Mouse (Mus musculus) neural tube, embryonic 11.5 days (tissue): Measurements from ENCODE around the gene Gm20388. TPM values are rescaled to one million over a fixed set of nuclear protein-coding genes. Genes with fewer than 3 reads are reported as not detected.
A peak's percentile ranks its signal among the peaks of the same experiment; 100 is the strongest.

ENCODE experiments used
- ATAC-seq: fragments of 200-750 bp; cut with Nextera tagmentation; 2 replicates; pipeline ENCODE4 v1.8.0; 2017; ENCODE audit warnings: moderate number of reproducible peaks, mild to moderate bottlenecking, moderate TSS enrichment, moderate library complexity; ENCODE audit not compliant: insufficient read depth, low FRiP score, low TSS enrichment
- DNase-seq: peaks from one replicate; pipeline ENCODE4 v3.0.0-alpha.2; 2015; ENCODE audit warnings: low spot score
- H3K27ac ChIP-seq: fragments of 300-500 bp; sonication (generic); 2 replicates; pipeline ENCODE4 v1.5.1; 2014; ENCODE audit warnings: low read depth, mild to moderate bottlenecking, low read length
- H3K27me3 ChIP-seq: fragments of 300-500 bp; sonication (generic); 2 replicates; pipeline ENCODE4 v1.6.1; 2014; ENCODE audit warnings: mild to moderate bottlenecking, low read length, mixed read lengths; ENCODE audit not compliant: control insufficient read depth, insufficient read depth
- H3K36me3 ChIP-seq: fragments of 300-500 bp; sonication (generic); 2 replicates; pipeline ENCODE4 v1.6.1; 2014; ENCODE audit warnings: mild to moderate bottlenecking, low read length, moderate library complexity, mixed read lengths; ENCODE audit not compliant: control insufficient read depth, insufficient read depth
- H3K4me1 ChIP-seq: fragments of 300-500 bp; sonication (generic); 2 replicates; pipeline ENCODE4 v1.6.1; 2014; ENCODE audit warnings: low read length, mixed read lengths; ENCODE audit not compliant: control insufficient read depth, insufficient read depth
- H3K4me2 ChIP-seq: fragments of 300-500 bp; sonication (generic); 2 replicates; pipeline ENCODE4 v1.6.1; 2014; ENCODE audit warnings: low read depth, mild to moderate bottlenecking, moderate library complexity
- H3K4me3 ChIP-seq: fragments of 300-500 bp; sonication (generic); 2 replicates; pipeline ENCODE4 v1.5.1; 2014; ENCODE audit warnings: low read depth, low read length
- H3K9ac ChIP-seq: fragments of 300-500 bp; sonication (generic); 2 replicates; pipeline ENCODE4 v1.6.1; 2014; ENCODE audit warnings: mild to moderate bottlenecking, low read length
- H3K9me3 ChIP-seq: fragments of 300-500 bp; sonication (generic); 2 replicates; pipeline ENCODE4 v1.6.1; 2016; ENCODE audit warnings: low read length; ENCODE audit not compliant: control insufficient read depth
- WGBS: fragments of 180-500 bp; shearing (Covaris S2); extraction: QIAGEN DNeasy Blood & Tissue Kit; methylation state at CpG from one replicate; pipeline ENCODE4 v1.1.7; 2014; 5-methylcytosine and 5-hydroxymethylcytosine counted together
- polyA plus RNA-seq: library from polyadenylated mRNA; unstranded; fragments of >200 nt; fragmentation: Nextera tagmentation; extraction: Ambion mirVana; gene quantifications from 2 replicates; pipeline ENCODE4 v1.2.1, GENCODE M21; 2014

Gm20388 gene
- polyA plus RNA-seq, 1 experiment from 2014 or later = not detected

DNA sequence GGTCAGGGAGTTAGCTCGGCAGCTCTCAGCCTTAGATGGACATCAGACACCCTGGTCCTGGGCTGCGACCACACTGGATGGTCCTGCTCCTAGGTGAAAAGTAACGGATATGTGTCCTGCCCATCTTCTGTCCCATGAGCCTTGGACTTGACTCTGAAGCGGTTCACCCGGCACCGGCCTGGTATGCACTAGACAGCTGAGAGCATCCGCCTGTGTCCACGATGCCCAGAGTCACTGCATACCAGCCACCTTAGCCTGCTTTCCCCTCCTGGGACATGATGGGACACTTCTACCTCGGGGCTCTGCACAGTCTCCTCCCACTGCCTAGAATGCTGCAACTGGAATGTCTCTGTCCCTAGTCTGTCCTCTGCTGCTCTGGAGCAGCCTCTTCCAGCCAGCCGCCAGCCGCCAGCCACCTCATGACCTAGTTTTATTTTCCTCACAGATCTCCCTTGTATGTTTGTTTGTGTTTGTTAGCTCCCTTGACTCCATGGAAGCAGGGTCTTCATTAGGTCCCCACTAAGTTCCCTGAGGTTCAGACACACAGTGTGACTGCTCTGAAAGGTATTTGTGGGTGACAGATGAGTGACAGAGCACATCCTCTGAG is 128.8 kb downstream of the Gm20388 start:
- Histone ChIP-seq H3K4me3 (no peak overlapping the region), H3K4me1 (0 out of 2 replicates have a peak, but pooled peaks cover 6% of the 10 kb centered on the region), H3K9me3 (no peaks in the 10 kb centered on the region), H3K4me2 (no peak overlapping the region), H3K27me3 (no peaks in the 10 kb centered on the region), H3K36me3 (no peaks in the 10 kb centered on the region), H3K9ac (no peak overlapping the region), H3K27ac (no peak overlapping the region)
- 87% methylated on average over 11 of the region's 11 CpGs for WGBS
- no peak for DNase-seq
- no peak for ATAC-seq

DNA sequence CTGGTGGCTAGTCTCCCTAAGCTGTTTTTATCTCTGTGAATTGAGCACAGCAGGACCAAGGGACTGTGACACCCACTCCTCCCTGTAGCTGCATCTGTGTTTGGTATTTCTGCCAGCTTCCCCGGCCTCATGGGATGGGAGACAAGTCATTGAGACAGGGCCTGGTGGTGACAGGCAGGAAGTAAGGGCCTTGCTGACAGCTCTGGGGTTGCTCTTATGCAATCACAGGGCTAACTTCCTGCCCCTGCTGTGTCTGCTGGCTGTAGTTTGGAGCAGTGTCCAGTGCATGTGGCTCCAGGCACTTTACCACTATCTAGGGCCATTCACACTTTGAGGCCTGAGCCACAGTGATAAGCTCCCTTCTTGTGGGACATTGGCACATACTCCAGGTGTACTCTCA is 130.2 kb downstream of the Gm20388 start:
- H3K27ac ChIP-seq = no peak overlapping the region
- no peaks in the 10 kb centered on the region for H3K36me3 ChIP-seq
- WGBS = 76% methylated on average over 1 of the region's 1 CpGs
- ATAC-seq (no peak), DNase-seq (no peak)
- 0 out of 2 replicates have a peak, but pooled peaks cover 6% of the 10 kb centered on the region for H3K4me1 ChIP-seq
- no peaks in the 10 kb centered on the region for H3K27me3 ChIP-seq
- no peak overlapping the region for H3K9ac ChIP-seq
- no peaks in the 10 kb centered on the region for H3K9me3 ChIP-seq
- H3K4me2 ChIP-seq = no peak overlapping the region
- no peak overlapping the region for H3K4me3 ChIP-seq

DNA sequence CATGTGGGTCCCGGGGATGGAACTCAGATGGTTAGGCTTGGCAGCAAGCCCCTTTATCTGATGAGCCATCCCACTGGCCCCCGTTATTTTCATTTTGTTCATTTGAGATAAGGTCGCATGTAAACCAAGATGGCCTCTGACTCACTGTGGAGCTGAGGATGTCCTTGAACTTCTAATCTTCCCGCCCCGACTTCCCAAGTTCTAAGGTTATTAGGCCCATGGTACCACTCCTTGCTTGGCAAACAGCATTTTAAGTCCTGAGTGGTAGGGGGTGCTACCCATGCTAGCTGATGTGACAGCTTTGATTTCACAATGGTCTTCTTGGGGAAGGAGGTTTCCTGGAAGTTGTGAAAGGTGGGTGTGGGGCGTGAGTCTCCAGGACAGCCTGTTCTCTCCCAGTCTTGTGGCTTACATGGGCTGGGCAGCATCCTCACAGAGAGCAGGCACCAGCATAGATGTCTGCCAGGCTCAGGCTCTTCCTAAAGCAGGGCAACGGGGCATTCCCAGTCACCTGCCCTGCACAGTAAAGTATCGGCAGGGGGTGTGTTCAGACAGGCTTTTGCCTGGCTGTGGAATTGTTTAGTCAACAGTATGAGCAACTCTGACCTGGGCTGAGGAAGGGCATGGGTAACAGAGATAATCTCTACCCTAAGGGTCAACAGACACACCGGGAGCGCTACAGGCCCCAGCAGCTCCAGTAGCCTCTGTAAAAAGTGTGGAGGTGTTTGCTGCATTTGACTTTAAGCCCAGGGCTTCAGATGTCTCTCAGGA is 132.1 kb downstream of the Gm20388 start:
- no peaks in the 10 kb centered on the region for H3K4me1 ChIP-seq
- no peak overlapping the region for H3K4me3 ChIP-seq
- DNase-seq (no peak), ATAC-seq (no peak)
- no peaks in the 10 kb centered on the region for H3K9me3 ChIP-seq
- H3K4me2 ChIP-seq = no peak overlapping the region
- WGBS = 84% methylated on average over 10 of the region's 10 CpGs
- H3K27me3 ChIP-seq = no peaks in the 10 kb centered on the region
- no peak overlapping the region for H3K27ac ChIP-seq
- no peak overlapping the region for H3K9ac ChIP-seq
- no peaks in the 10 kb centered on the region for H3K36me3 ChIP-seq

DNA sequence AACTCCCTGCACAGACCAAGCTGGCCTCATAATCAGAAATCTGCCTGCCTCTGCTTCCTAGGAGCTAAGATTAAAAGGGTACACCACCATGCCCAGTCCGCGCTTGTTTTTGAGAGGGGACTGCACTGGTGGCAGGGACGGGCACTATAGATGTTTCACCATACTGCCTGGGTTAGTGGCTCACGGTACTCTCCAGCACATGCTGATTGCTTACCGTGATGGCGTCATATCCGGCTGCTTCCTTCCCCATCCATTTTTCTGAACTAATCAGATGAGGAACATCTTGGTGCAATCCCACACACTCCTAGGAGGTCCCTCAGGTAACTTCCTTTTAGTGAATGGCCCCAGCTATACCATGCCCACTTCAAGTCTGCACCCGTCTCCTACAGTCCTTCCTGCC is 134.3 kb downstream of the Gm20388 start:
- Histone ChIP-seq H3K9me3 (no peaks in the 10 kb centered on the region), H3K36me3 (no peaks in the 10 kb centered on the region), H3K27me3 (no peaks in the 10 kb centered on the region), H3K4me2 (no peak overlapping the region), H3K27ac (no peak overlapping the region), H3K9ac (no peak overlapping the region), H3K4me3 (no peak overlapping the region), H3K4me1 (no peaks in the 10 kb centered on the region)
- WGBS = 93% methylated on average over 8 of the region's 8 CpGs
- ATAC-seq = no peak
- no peak for DNase-seq

DNA sequence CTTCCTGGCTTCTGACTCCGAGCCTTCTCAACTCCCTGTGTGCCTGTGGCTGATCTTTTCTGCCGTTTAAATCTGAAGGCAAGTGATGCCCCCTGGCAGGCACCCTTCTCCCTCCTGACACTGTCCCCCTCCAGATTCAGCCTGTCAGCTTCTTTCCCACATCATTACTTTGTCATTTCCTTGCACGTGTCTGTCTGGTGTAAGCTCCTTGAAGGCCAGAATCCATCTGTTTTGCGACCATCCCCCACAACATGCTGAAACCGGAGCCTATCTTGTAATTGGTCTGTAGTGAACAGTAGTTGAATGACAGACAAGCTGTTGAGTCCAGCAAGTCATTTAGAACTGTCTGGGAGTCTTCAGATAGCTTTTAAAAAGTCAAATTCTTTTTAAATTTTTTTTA is 134.8 kb downstream of the Gm20388 start:
- H3K27ac ChIP-seq = no peak overlapping the region
- no peaks in the 10 kb centered on the region for H3K4me1 ChIP-seq
- no peak overlapping the region for H3K4me3 ChIP-seq
- no peak for ATAC-seq
- H3K36me3 ChIP-seq = no peaks in the 10 kb centered on the region
- 62% methylated on average over 5 of the region's 5 CpGs for WGBS
- no peak overlapping the region for H3K9ac ChIP-seq
- H3K9me3 ChIP-seq = no peaks in the 10 kb centered on the region
- H3K4me2 ChIP-seq = no peak overlapping the region
- DNase-seq = no peak
- H3K27me3 ChIP-seq = no peaks in the 10 kb centered on the region

DNA sequence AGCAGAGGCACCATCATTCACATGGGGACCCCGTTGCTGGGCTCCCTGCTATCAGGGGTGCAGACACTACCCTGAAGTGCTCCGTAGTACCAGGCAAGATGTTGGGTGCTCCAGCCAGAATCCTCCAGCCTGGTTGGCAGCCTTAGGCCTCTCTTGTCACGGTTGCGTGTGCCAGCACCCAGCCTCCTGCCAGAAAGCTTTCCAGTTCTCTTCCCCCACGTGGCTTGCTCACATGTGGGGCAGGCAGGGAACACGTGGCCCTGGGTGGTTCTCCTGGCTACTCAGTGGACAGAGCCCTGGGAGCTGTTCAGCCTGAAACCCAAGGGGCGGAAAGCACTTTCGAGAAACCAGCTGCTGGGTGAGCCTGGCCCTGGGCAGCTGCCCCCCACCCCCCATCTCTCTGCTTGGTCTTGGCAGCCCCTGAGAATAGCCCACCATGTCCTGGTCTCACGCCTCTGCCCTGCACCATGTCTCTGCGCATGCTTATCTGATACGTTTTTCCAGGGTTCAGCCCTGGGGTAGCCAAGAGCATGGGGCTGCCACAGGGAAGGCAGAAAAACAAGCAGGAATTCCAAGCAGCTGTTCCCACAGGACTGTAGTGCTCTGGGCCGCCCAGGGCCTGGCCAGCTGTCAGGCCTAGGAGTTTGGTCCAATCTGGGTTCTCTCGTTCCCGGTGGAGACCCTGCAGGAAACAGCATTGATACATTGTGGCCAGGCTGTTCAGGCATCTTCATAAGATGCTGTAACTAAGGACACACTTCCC is 135.8 kb downstream of the Gm20388 start:
- ATAC-seq (no peak), DNase-seq (peak; percentile 19)
- Histone ChIP-seq H3K4me3 (no peak overlapping the region), H3K27ac (no peak overlapping the region), H3K4me2 (no peak overlapping the region), H3K9ac (no peak overlapping the region), H3K27me3 (no peaks in the 10 kb centered on the region), H3K4me1 (no peaks in the 10 kb centered on the region), H3K9me3 (no peaks in the 10 kb centered on the region), H3K36me3 (no peaks in the 10 kb centered on the region)
- 73% methylated on average over 14 of the region's 14 CpGs for WGBS

DNA sequence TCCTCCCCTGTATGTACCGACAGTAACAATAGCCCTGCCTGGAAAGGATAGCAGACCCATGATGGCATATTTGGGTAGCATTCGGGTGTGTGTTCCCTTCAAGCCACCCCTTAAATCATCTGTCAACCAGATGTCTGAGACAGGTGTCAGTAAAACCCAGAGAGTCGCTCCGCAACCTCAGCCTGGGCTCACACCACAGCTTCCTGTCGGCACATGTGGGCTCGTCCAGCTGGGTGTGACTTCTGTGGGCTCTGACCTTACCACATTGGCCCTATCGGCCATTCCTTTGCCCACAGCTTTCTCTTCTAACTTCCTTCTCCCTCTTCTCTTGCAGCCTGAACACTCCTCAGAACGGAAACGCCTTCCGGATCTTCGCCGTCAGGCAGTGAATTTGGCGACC is 139.3 kb downstream of the Gm20388 start:
- no peak overlapping the region for H3K27ac ChIP-seq
- no peaks in the 10 kb centered on the region for H3K36me3 ChIP-seq
- no peak overlapping the region for H3K4me3 ChIP-seq
- H3K9ac ChIP-seq = no peak overlapping the region
- ATAC-seq (no peak), DNase-seq (no peak)
- no peaks in the 10 kb centered on the region for H3K4me1 ChIP-seq
- no peak overlapping the region for H3K4me2 ChIP-seq
- no peaks in the 10 kb centered on the region for H3K9me3 ChIP-seq
- 84% methylated on average over 13 of the region's 13 CpGs for WGBS
- H3K27me3 ChIP-seq = no peaks in the 10 kb centered on the region

DNA sequence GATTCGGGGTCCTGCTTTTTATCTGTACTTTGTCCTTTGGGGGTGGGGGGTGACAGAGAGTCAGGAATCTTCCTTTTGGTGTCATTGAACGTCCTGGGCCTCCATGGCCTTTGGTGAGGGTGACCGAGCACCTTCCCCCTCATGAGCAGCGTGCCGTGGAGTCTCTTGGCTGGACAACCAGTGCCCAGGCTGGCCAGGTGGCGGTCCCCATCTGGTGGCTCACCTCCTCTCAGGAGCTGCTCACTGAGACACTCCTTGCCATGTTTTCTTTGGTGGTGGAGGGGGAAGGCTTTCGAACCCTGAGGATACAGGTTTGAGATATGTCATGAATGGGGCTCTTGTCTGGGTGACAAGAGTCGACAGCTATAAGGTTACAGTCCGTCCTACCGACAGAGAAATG is 139.7 kb downstream of the Gm20388 start:
- Histone ChIP-seq H3K36me3 (no peaks in the 10 kb centered on the region), H3K27ac (no peak overlapping the region), H3K9me3 (no peaks in the 10 kb centered on the region), H3K9ac (no peak overlapping the region), H3K27me3 (no peaks in the 10 kb centered on the region), H3K4me3 (no peak overlapping the region), H3K4me2 (no peak overlapping the region), H3K4me1 (no peaks in the 10 kb centered on the region)
- DNase-seq (no peak), ATAC-seq (no peak)
- WGBS = 79% methylated on average over 10 of the region's 10 CpGs
